Mouse (Mus musculus) ovary, postnatal 36 days (tissue): Measurements from ENCODE around the gene Acacb.

Experiments used
- DNase-seq: peaks from one replicate; pipeline ENCODE4 v3.0.0; 2022; ENCODE audit warnings: low spot score, mixed read lengths

The Acacb gene

DNA sequence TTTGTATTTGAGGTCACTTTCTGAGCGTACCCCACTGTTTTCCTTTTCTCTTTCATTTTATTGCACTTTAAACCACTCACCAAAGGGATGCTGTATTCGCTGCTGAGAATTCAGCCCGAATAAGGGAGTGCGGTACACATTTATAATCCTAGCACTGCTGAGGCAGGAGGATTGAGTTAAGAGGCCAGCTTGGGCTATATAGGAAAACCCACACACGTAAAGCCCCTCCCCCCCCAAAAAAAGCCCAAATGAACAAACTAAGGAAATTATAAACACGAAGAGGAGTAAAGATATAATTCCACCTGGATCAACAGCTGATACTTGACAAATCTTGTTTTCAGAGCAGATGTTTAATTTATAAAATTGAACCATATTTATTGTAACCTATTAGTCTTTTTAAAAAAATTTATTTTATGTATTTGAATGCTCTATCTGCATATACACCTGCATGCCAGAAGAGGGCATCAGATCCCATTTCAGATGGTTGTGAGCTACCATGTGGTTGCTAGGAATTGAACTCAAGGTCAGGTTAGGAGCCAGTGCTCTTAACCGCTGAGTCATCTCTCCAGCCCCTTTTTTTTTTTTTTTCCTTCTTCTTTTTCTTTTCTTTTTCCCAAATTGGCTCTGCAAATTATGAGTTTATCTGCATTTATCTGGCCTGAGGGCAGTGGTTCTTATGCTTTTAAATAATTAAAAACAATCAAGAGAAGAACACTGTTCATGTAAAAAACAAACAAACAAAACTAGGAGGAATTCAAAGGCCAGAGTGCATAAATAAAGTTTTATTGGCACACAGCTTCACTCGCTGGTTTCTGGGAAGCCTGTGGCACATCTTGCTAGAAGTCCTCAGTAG, 30.4 kb downstream of the Acacb start:
- no peak for DNase-seq

DNA sequence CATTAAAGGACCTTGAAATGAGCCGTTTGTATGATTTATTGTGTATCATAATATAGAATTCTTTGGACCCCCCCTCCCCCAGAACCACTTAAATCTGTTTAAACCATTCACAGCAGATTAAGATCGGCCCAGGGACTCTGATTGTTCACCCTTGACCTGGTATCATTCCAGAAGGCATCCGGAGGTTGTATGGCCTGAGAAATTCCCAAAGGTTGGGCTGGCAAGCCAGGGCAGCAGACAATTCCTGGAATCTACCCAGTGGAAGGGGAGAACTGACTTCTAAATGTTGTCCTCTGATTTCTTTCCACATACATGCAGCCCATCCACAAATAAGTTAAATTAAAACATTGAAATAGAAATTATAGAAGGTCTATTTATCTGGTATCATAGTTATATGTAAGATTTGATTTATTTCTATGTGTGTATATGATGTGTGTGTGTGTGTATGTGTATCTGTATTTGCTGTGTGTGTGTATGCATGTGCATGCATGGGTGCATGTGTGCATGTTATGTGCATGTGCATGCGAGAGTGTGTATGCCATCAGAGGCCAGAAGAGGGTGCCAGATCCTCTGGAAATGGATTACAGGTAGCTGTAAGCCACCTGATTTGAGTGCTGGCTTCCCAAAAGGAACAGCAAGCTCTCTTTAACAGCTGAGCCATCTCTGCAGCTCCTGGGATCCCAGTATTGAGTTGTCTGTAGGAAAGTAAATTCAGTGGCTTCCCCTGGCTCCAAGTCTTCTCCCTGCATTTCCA, 31.8 kb downstream of the Acacb start:
- no peak for DNase-seq

DNA sequence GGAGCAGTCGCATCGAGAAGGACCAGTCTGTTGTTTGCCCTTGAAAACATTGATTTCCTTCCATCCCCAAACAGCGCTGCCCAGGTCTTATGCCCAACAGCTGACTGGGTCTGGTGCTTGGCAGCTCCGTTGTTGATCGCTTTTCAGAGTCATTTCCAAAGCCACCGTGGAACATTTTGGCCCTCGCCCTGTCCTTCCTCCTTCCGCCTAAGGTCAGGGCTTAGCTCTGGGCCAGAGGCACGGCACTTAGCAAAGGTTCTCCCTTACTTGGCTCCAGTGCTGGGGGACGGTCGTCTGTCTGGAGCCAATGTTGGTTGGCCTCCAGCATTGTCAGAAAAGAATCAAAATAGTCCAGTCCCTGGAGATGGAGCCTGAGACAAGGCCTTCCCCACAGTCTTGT, 33.2 kb downstream of the Acacb start:
- DNase-seq = peak; percentile 56

DNA sequence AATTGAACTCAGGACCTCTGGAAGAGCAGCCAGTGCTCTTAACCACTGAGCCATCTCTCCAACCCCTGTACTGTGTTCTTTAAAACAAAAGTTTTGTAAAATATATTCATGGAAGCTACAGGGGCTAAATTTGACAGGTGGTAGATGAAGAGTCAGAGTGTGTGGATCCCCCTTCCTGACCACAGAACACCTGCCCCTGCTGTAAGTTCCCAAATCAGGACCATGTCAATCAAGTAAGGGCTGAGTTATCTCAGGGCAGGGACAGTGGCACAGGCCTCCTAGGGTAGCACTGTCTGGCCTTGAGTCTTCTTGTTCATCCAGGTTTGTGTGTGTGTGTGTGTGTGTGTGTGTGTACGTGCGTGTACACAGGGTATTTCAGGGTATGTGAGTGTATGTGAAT, 37.2 kb downstream of the Acacb start:
- no peak for DNase-seq

DNA sequence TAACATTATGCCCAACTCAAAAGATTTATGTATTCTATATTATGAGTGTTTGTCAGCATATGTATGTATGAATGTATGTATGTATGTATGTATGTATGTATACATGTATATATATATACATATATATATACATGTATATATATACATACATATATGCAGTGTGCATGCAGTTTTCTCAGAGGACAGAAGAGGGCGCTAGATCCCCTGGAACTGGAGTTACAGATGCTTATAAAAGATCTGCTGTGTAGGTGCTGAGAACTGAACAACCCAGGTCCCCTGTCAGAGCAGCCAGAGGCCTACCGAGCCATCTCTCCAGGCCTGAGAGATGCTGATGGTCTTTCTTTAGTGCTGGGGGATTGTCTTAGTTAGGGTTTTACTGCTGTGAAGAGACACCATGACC, 40.8 kb downstream of the Acacb start:
- no peak for DNase-seq

DNA sequence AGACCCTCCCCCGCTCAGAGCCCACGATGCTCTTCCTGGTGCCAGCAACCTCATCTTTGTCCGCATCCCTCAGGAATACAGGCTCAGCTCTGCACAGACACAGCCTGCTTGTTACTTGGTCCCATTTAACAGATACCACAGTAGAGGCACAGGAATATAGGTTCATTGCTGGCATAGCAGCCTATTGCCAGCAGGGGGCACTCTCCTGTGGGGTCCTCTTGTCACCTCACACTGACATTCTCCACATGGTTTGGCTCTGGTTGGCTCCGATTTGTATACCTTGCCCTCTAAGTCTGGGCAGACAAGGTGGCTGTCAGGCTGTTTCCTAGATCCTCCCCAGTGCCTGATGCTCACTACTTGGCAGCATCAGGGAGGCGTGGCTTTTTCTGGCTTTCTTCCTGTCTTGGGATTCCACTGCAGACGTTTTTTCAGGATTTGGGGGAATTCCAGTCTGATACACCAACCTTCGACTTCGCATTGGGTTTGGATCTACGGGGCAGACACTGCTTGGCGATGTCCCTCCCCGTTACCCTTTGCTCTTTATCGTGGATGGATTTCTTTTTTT, 42.6 kb downstream of the Acacb start:
- no peak for DNase-seq

DNA sequence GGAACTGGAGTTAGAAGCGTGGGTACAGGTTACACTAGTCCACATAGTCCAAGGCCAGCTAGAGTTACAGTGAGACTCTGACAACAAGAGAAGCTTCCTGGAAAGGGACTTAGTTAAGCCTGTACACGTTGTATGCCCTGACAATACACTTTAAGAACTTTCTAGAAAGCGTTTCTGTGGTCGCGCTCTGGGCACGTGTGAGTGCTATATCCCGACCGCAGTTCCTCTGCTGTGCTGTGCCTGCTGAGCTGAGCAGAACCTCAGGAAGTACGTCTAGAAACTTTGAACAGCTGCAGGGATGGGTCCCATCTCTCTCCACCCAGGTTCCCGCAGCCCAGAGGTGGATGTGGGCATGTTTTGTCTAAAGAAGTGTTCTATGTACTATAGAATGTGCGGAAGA, 47.8 kb downstream of the Acacb start:
- no peak for DNase-seq

DNA sequence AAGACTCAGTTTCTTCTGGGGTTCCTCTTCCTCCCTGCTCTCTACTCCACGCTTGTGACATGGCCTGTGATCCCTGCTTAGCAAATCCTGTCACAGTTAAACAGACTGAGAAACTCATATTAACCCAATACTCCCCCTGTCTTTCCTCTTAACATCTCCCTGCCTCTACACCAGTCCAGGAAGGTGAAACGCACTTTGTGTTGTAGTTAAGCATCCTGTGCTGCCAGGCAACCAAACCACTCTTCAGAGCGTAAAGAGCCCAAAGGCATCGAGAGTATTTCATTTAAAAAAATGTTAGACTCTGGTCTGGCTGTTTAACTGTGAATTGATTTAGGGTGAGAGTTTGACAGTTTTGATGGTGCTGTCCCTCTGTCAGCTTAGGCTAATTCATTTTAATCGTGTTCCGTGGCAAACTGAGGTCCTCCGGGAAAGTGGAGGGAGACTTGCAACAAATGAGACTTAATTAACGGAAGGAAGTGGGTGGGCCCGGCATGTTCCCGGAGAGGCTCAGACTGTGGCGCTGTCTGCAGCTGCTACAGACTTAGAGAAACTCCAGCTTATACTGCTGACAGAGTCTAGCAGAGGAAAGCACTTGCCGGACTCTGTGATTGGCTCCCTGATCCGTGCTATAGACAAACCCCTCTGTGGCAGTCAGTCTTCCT, 52.9 kb downstream of the Acacb start:
- DNase-seq = no peak

DNA sequence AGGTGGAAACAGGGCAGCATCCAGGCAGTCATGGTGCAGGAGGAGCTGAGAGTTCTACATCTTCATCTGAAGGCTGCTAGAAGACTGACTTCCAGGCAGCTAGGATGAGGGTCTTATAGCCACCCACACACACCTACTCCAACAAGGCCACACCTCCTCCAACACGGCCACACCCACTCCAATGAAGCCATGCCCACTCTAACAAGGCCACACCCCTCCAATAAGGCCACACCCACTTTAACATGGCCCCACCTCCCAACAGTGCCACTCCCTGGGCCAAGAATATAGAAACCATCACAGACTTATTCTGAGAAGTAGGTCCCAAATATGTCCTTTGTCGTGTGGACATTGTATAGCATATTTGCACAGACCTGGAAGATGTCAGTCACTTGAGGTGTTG, 59.8 kb downstream of the Acacb start:
- no peak for DNase-seq

DNA sequence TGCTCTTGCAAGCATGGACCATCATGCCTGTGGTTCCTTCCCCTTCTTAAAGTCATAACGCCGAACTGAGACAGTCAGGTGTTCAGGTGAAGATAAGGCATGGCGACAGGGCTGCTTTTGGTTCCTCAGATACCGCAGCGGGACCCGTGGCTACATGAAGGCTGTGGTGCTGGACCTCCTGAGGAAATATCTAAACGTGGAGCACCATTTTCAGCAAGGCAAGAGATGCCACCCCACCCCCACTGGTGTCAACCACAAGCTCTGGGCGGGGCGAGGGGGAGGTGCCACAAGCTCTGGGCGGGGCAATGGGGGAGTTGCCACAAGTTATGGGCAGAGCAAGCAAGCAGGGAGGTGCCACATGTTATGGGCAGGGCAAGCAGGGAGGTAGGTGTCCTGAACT, 66.8 kb downstream of the Acacb start:
- no peak for DNase-seq

DNA sequence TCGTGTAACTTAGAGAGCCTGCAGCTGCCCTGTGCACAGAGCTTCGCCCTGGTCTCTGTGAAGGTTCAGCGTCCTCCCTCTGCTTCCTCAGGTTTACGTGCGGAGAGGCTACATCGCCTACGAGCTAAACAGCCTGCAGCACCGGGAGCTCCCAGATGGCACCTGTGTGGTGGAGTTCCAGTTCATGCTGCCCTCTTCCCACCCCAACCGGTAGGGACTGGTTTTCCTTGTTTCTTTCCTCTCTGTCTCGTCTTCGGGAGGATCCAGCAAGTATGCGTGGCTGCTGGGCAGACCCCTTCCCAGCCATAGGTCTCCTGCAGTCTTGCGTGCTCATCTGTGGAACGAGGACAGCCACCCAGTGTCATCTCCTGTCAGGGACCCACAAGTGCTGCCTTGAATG, 72.4 kb downstream of the Acacb start:
- DNase-seq = no peak

DNA sequence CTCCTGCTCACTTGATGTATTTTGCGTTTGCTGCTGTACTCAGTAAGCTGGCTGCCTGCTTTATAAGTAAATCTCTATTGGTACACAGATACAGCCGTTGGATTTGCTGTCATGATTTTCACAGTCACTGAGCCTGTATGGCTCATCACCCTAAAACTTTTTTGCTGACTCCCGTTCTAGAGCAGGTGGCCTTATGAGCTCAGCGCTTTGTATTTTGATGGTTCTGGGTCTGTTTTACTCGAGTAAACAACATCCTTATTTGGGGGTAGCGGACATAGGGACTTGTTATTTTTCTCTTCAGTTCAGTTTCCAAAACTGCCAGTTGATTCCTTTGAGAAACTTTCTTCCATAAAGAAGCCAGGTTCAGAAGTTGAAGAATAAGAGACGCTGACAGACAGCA, 79.7 kb downstream of the Acacb start:
- no peak for DNase-seq

DNA sequence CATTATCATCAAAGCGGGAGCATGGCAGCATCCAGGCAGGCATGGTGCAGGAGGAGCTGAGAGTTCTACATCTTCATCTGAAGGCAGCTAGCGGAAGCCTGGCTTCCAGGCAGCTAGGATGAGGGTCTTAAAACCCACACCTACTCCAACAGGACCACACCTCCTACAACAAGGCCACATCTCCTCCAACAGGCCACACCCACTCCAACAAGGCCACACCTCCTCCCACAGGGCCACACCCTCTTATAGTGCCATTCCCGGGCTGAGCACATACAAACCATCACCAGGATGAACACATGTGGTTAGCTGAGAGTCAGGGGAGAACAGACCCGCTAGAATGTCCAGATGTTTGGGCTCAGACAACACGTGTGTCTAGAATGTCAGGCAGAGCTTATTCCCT, 82.6 kb downstream of the Acacb start:
- no peak for DNase-seq

DNA sequence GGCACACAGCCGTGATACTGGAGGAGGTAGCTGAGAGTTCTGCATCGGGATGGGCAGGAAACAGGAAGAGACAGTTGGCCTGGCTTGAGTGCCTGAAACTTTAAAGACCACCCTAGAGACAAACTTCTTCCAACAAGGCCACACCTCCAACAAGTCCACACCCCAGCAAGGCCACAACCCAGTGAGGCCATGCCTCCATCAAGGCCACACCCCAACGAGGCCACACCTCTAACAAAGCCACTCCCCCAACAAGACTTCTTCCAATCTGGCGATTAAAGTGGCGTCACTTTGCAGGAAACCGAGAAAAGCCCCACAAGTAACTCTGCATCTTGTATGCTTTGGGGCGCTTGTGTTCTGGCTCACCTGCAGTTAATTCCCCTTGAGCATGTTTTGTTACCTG, 92.6 kb downstream of the Acacb start:
- DNase-seq = no peak

DNA sequence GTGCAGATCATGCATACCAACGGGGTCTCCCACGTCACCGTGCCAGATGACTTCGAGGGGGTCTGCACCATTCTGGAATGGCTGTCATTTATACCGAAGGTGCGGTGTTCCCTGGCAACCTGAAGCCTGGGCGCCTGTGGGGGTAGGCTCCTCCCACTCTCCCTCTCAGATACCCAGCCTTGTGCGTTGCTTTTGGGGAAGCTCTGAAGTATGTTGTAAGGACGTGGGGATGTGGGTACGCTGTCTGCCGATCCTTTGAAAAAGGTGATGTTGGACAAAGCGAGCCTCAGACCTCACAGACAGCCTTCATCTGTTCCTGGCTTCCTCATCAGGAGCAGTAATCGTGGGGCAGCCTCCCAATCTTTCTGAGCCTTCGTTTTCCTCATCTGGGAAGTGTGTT, 93.4 kb downstream of the Acacb start:
- no peak for DNase-seq

DNA sequence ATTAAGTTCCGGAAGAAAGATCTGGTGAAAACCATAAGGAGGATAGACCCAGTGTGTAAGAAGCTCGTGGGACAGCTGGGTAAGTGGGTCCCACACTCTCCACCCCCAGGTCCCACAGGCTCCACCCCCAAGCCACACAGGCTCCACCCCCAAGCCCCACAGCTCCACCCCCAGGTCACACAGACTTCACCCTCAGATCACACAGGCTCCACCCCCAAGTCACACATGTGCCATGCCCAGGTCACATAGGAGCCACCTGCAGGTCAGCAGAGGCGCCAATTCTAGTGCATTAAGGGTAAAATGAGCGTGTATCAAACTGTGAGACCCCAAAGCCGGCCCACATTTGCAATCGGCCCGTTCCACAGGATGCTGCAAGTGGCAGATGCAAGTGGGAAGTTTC, 100.1 kb downstream of the Acacb start:
- DNase-seq = no peak

DNA sequence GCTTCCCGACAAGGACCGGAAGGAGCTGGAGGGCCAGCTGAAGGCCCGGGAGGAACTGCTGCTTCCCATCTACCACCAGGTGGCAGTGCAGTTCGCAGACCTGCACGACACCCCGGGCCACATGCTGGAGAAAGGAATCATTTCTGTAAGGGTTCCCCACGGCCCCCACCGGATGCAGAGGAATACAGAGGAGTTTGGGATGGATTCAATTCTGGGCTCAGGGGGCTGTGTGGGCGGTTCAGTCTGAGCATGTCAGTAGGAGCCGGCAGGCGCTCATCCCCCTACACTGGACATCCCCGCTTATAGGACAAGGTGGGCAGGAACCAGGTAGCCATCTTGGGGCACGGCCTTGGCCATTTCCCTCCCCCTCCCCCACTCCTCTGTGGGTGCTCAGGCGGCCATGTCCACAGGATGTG, 101.8 kb downstream of the Acacb start:
- peak; percentile 71 for DNase-seq

DNA sequence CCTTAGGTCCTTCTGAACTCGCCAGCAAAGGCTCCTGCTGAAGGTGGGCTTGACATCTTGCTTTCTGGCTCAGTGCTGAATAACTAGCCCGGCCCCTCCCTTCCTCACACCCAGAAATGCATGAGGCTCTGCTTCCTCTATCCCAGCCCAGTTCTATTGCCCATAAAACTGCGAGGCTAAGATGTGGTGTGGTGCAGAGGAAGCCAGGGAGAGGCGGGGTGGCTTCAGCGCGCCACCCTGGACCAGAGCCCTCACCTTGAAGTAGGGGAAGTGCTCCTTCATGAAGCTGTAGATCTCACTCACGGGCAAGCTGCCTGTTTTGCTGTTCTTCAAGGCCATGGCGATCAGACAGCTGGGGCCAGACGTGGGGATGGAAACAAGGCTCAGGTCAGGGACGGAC, 113.2 kb downstream of the Acacb start:
- DNase-seq = peak; percentile 23

DNA sequence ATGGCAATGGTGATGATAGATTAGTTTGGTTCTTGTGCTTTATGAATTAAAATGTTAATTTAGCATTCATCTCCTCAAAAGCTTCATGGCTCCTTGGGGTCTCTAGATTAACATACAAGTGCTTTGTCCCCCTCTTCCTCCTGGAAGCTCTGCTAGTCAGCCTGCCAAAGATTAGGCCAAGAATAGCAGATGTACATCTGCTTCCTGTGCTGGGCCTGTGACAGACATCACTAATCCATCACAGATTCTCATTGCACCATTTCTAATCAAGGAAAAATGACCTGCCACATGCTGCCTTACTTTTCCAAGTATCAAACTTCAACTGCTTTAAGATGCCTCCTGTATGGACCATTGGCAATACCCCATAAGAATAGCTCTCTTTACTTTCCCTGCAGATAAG, 115.2 kb downstream of the Acacb start:
- no peak for DNase-seq

DNA sequence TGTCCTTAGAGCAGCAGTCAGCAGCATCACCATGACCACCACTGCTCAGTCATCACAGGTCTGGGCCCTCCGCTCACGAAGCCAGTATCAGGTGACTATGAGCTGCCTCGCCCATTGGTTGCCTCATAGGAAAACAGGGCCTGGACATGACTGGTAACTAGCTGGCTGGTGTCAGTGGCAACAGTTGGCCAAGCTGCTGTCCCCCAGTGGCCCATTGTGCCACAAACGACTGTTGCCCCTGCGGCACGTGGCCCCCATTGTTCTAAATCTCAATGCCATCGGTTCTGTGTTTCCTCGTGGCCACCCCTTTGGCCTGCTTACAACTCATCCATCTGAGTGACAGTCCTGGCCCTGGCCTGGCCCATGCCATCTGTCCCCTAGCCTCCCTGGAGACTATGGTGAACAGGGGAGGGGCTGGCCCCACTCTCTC, 117.7 kb downstream of the Acacb start:
- DNase-seq = no peak

DNA sequence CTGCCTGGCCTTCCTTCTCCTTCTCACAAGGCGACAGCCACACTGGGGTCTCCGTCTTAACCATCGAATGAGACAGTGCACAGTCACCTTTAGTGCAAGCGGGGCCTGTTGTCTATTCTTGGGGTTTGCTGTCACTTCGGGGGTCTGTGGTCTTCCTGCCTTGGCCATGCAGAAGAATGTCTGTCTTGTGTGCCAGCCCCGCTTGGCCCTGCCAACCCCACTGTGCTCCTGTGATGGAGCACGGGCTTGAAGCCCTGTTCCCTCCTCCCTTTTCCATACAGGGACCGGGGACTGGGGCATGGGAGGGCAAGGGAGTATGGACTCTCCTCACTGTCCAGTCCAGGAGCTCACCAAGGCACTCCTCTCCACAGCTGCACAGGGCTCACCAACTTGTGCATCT, 118.5 kb downstream of the Acacb start:
- DNase-seq = no peak

DNA sequence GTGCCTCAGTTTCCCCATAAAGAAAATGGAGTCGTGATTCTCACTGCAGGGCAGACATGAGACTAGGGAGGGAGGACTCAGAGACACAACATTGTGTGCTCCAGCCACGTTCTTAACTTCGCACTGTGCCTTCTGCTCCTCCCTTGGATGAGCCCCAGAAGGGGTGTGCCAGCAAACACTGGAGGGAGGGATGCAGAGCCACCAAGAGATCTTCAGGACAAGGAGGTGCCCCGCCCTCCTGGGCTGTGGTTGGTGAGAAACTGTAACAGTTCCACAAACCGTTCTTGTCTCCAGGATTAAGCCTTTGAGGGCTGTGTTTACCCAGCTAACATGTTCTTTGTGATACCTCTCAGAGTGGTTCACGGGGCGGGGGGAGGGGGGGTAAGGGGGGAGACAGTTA, 122.3 kb downstream of the Acacb start:
- DNase-seq = no peak

DNA sequence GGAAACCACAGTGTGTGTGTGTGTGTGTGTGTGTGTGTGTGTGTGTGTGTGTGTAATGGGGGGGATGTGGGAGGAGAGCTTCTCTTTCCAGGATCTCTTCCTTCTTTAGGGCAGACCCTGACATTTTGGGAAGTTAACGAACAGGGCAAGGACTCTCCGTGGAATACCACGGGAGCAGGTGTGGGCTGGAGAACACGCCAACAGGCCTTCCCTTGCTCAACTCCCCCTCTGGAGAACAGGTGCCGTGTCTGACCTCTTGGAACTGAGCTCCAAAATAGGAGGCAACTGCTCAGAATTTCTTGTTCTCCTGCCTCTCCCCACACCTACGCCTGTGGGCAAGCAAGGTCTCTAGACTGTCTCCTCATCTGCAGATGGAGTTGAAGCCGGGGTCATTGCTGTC, 123.2 kb downstream of the Acacb start:
- DNase-seq = no peak
